Mouse (Mus musculus): ENCODE results near the gene Atxn2. TPM values are rescaled to one million over a fixed set of nuclear protein-coding genes. Genes with fewer than 3 reads are reported as not detected.

The Atxn2 gene
- polyA plus RNA-seq, 1 experiment = 71.9 TPM

GRCm38 (mm10) chr5:121807186-121807585, 96.0 kb downstream of the Atxn2 start:
- Histone ChIP-seq H3K36me3 (ENCODE audit: control insufficient read depth, insufficient read depth, low read length) (peaks cover 10% of the 10 kb centered on the region), H3K27me3 (ENCODE audit: control insufficient read depth, insufficient read depth, low read length) (no peaks in the 10 kb centered on the region), H3K27ac (ENCODE audit: insufficient read depth, low read length) (no peak overlapping the region), H3K4me1 (ENCODE audit: control insufficient read depth, insufficient read depth, insufficient read length) (peaks cover 11% of the 10 kb centered on the region; the same call in 1 of the 2 replicates), H3K4me3 (ENCODE audit: extremely low read depth, insufficient read depth, insufficient read length) (no peak overlapping the region)
- DNase-seq (ENCODE audit: low read depth in 1 of 2, low spot score in 2 of 2) = no peak
- TF ChIP-seq POLR2A (IDR thresholded peaks at IDR 0.05; ENCODE audit: low read depth, low read length) = no peak
- no peak for TF ChIP-seq CTCF (IDR thresholded peaks at IDR 0.05; ENCODE audit: extremely low read depth, insufficient read depth, insufficient read length, insufficient replicate concordance)
- WGBS = 90% methylated on average over 3 of the region's 3 CpGs

- TF ChIP-seq POLR2A (IDR thresholded peaks at IDR 0.05; ENCODE audit: low read depth, low read length) (no peak), CTCF (IDR thresholded peaks at IDR 0.05; ENCODE audit: extremely low read depth, insufficient read depth, insufficient read length, insufficient replicate concordance) (no peak)
- no peak overlapping the region for H3K4me3 ChIP-seq (ENCODE audit: extremely low read depth, insufficient read depth, insufficient read length)
- peaks cover 14% of the 10 kb centered on the region; the same call in 1 of the 2 replicates for H3K4me1 ChIP-seq (ENCODE audit: control insufficient read depth, insufficient read depth, insufficient read length)
- no peaks in the 10 kb centered on the region for H3K27me3 ChIP-seq (ENCODE audit: control insufficient read depth, insufficient read depth, low read length)
- DNase-seq (ENCODE audit: low read depth in 1 of 2, low spot score in 2 of 2) = no peak
- 94% methylated on average over 2 of the region's 2 CpGs for WGBS
- H3K27ac ChIP-seq (ENCODE audit: insufficient read depth, low read length) = no peak overlapping the region
- peaks cover 10% of the 10 kb centered on the region for H3K36me3 ChIP-seq (ENCODE audit: control insufficient read depth, insufficient read depth, low read length)
Measured at GRCm38 (mm10) chr5:121808202-121808601, 97.1 kb downstream of the Atxn2 start.

GRCm38 (mm10) chr5:121809667-121810224, 98.6 kb downstream of the Atxn2 start:
- TF ChIP-seq CTCF (IDR thresholded peaks at IDR 0.05; ENCODE audit: extremely low read depth, insufficient read depth, insufficient read length, insufficient replicate concordance) (no peak), POLR2A (IDR thresholded peaks at IDR 0.05; ENCODE audit: low read depth, low read length) (no peak)
- Histone ChIP-seq H3K27ac (ENCODE audit: insufficient read depth, low read length) (no peak overlapping the region), H3K4me1 (ENCODE audit: control insufficient read depth, insufficient read depth, insufficient read length) (peaks cover 14% of the 10 kb centered on the region; the same call in 1 of the 2 replicates), H3K27me3 (ENCODE audit: control insufficient read depth, insufficient read depth, low read length) (no peaks in the 10 kb centered on the region), H3K36me3 (ENCODE audit: control insufficient read depth, insufficient read depth, low read length) (peaks cover 5% of the 10 kb centered on the region), H3K4me3 (ENCODE audit: extremely low read depth, insufficient read depth, insufficient read length) (no peak overlapping the region)
- 73% methylated on average over 5 of the region's 5 CpGs for WGBS
- no peak for DNase-seq (ENCODE audit: low read depth in 1 of 2, low spot score in 2 of 2)

DNA sequence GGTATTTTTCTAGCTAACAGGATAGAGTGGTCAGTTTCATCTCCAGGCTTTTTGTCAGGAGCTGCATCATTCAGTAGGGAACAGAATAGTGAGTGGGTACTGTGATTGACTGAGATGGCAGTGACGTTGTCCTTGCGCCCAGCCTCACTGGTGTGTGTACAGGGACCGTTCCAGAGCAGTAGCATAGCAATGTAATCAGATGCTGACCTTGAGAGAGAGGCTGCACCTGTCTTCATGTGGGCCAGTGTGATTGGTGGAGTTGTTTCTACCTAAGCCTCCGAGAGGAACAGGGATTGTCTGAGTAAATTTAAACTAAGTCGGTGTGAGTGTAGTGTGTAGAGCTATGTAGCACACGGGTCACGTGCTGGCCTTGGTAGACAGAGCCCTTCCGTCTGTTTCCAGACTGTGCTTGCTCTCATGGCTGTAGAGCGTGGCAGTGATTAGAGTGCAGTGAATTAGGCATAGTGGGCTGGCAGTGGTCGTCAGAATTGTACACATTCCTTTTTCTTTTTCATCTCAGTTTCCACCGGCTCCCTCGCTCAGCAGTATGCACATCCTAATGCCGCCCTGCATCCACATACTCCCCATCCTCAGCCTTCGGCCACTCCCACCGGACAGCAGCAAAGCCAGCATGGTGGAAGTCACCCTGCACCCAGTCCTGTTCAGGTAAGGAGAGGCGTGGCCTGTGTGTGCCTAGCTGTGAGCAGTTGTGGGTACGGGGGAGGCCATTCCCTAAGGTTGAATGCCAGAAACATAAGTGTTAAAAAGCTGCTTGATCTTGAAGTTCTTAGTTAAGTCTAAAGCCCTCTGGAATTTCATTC, 99.4 kb downstream of the Atxn2 start:
- peaks cover 14% of the 10 kb centered on the region; the same call in 1 of the 2 replicates for H3K4me1 ChIP-seq (ENCODE audit: control insufficient read depth, insufficient read depth, insufficient read length)
- no peak overlapping the region for H3K4me3 ChIP-seq (ENCODE audit: extremely low read depth, insufficient read depth, insufficient read length)
- DNase-seq (ENCODE audit: low read depth in 1 of 2, low spot score in 2 of 2) = no peak
- 92% methylated on average over 17 of the region's 17 CpGs for WGBS
- no peaks in the 10 kb centered on the region for H3K27me3 ChIP-seq (ENCODE audit: control insufficient read depth, insufficient read depth, low read length)
- H3K27ac ChIP-seq (ENCODE audit: insufficient read depth, low read length) = no peak overlapping the region
- TF ChIP-seq POLR2A (IDR thresholded peaks at IDR 0.05; ENCODE audit: low read depth, low read length) (no peak), CTCF (IDR thresholded peaks at IDR 0.05; ENCODE audit: extremely low read depth, insufficient read depth, insufficient read length, insufficient replicate concordance) (no peak)
- peaks cover 8% of the 10 kb centered on the region for H3K36me3 ChIP-seq (ENCODE audit: control insufficient read depth, insufficient read depth, low read length)

DNA sequence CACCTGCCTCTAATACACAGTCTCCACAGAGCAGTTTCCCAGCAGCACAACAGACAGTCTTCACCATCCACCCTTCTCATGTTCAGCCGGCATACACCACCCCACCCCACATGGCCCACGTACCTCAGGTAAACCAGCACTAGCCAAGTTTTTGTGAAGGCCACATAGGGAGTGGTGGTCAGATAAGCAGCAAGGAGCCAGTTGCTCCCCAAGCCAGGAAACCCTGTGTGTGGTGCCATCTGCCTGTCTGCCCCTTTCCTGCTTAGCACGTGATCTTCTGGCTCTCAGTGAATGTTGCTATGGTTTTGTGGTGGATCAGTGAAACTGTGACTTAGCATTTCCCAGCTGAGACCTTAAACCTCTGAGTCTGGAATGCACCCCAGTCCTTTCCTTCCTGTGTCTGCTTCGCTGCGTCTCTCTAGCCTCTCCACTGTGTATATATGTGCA, 100.4 kb downstream of the Atxn2 start:
- Histone ChIP-seq H3K27me3 (ENCODE audit: control insufficient read depth, insufficient read depth, low read length) (no peaks in the 10 kb centered on the region), H3K4me3 (ENCODE audit: extremely low read depth, insufficient read depth, insufficient read length) (no peak overlapping the region), H3K27ac (ENCODE audit: insufficient read depth, low read length) (peak overlapping the region; percentile 42), H3K36me3 (ENCODE audit: control insufficient read depth, insufficient read depth, low read length) (peaks cover 14% of the 10 kb centered on the region), H3K4me1 (ENCODE audit: control insufficient read depth, insufficient read depth, insufficient read length) (peaks cover 14% of the 10 kb centered on the region; the same call in 1 of the 2 replicates)
- TF ChIP-seq POLR2A (IDR thresholded peaks at IDR 0.05; ENCODE audit: low read depth, low read length) = no peak
- no peak for TF ChIP-seq CTCF (IDR thresholded peaks at IDR 0.05; ENCODE audit: extremely low read depth, insufficient read depth, insufficient read length, insufficient replicate concordance)
- DNase-seq (ENCODE audit: low read depth in 1 of 2, low spot score in 2 of 2) = no peak
- WGBS = 23% methylated on average over 5 of the region's 5 CpGs

DNA sequence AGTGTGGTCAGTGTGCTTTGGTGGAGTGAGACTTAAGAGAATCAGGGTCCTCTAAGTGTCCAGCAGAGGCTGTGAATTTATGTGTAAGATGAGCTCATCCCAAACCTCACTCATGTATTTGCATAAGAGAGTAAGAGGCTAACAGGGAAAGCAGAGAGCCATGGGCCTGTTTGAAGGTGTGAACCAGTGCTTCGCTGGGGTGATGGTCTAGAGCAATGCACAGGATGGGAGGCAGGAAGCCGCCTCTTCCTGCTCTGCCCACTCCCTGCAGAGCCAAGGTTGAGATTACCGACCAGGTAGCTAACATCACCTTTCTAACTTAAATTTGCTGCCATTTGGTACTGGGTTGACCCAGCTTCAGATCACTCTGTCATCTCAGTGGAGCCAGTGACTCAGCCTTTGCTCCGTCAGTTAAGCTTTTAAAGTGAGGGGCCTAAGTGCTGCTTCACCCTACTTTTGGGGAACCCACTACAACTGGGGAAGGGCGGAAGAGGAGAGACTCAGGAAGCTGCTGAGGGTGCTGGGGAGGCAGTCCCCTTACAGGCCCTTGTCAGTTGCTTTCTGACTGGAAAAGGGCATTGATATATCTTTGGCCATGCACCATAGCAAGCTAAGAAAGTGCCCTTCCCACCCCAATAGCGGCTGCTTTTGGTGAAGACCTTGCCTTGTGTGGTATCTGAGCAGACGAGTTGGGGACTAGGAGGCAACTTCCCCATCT, 101.5 kb downstream of the Atxn2 start:
- no peaks in the 10 kb centered on the region for H3K27me3 ChIP-seq (ENCODE audit: control insufficient read depth, insufficient read depth, low read length)
- 48% methylated on average over 7 of the region's 7 CpGs for WGBS
- no peak for TF ChIP-seq POLR2A (IDR thresholded peaks at IDR 0.05; ENCODE audit: low read depth, low read length)
- no peak for TF ChIP-seq CTCF (IDR thresholded peaks at IDR 0.05; ENCODE audit: extremely low read depth, insufficient read depth, insufficient read length, insufficient replicate concordance)
- no peak overlapping the region for H3K4me3 ChIP-seq (ENCODE audit: extremely low read depth, insufficient read depth, insufficient read length)
- H3K36me3 ChIP-seq (ENCODE audit: control insufficient read depth, insufficient read depth, low read length) = peaks cover 24% of the 10 kb centered on the region
- peaks cover 14% of the 10 kb centered on the region; the same call in 1 of the 2 replicates for H3K4me1 ChIP-seq (ENCODE audit: control insufficient read depth, insufficient read depth, insufficient read length)
- H3K27ac ChIP-seq (ENCODE audit: insufficient read depth, low read length) = peak overlapping the region; percentile 42
- no peak for DNase-seq (ENCODE audit: low read depth in 1 of 2, low spot score in 2 of 2)
